Mouse (Mus musculus) c-Kit-positive CD71-positive TER-119-positive erythroid progenitor cells, embryonic 14.5 days (primary cell): Measurements from ENCODE around the gene Ccdc47.
A peak's percentile ranks its signal among the peaks of the same experiment; 100 is the strongest.

ENCODE experiments used
- DNase-seq: peaks from one replicate; pipeline ENCODE4 v3.0.0-alpha.2; 2013; ENCODE audit warnings: low spot score

The Ccdc47 gene

DNA sequence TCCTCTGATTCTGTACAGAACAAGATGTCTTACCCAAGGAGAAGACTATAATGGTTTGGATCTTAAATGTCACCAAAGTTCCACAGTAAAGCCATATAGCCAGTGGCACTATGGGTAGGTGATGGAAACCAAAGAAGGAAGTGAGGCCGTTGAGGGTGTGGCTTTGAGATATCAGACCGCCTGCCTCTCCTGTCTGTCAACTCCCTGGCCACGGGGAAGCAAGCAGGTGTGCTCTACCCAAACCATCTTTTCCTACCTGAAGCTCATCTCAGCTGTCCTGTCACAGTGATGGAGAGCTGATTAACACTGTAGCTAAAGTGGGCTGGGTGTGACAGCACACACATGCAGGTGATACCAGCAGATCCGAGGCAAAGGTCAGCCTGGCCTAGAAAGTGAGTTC lies 17.9 kb downstream of the Ccdc47 start:
- no peak for DNase-seq

DNA sequence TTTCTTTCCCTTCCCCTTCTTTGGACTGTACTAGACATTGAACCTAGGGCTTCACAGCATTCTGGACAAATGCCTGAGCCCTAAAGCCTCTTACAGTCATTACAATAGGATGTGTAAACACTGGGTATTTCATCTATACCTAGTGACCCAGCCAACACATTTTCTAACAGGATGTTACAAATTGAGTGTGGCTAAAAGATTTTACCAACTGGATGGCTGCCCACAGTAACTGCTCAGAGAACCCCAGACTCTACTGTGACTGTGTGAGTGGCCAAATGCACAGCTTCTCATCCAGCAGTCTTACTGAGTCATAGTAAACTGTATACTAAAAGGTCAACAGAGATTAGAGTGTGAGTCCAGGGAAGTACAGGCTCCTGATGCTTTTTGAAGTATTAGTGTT lies 20.8 kb downstream of the Ccdc47 start:
- DNase-seq, result no peak

DNA sequence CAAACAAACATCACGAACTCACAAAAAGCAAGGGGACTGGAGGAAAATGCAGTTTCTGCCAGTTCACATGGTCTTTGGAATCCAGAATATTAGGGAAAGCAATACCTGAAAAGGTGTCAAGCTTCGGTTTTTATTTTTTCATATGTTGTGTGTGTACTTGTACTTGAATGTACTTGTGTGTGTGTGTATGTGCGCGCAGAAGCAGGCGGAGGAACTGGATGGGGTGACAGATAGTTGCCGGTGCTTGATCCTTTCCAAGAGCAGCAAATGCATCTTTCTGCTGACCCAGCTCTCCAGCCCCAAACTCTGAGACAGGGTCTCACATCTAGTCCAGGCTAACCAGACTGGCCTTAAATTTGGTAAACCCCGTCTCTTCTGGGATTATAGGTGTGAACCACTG lies 21.3 kb downstream of the Ccdc47 start:
- DNase-seq, result no peak

DNA sequence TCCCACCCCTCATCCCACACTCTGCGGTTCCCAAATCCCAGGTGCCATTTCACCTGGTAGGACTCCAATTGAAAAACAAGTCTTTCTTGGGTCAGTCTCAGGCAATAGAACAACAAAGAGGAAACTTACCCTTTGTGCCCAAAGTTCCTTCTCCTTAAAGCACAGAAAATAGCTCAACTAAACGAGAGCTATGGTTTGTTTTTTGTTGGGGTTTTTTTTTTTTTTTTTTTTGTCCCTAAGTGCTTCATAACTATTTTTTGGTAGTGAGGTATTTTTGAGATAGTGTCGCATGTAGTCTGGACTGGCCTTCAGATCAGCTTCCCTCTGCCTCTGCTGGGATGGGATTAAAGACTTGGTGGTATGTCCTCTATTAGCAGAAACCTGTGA lies 22.0 kb downstream of the Ccdc47 start:
- DNase-seq, result no peak

DNA sequence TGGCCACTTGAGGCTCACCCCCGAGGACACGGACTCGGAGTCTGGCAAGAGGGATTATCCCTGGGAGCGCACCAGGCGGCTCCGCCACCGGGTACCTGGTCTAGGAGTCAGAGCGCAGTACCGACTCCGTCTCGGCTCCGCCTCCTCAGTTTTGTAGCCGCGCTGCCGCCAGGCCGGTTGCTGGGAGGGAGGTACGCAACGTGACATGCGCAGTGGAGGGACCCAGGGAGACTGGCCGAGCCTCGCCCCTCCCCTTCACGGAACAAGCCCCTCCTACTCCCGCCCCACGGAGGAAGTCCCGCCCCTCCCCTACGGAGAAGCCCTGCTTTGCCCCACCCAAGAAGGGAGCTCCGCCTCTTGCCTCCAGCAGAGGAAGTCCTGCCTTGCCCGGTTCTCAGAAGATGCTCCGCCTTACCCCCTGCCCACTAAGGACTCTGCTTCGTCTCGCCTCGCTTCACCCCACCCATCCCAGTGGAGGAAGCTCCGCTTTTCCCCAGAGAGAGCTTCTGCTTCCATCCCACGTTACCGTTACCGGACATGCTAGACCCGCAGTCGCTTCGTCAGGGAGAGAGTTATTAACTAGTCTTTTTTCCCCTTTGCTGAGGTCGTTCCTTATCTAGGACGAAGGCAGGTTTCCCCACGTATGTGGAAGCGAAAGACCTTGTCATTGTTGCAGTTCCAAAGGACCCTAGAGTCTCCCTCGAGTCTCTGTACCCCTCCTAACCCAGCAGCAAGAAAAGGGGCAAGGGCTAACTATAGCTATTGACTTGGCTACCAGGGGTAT lies 22.6 kb downstream of the Ccdc47 start:
- DNase-seq, result peak; percentile 98

DNA sequence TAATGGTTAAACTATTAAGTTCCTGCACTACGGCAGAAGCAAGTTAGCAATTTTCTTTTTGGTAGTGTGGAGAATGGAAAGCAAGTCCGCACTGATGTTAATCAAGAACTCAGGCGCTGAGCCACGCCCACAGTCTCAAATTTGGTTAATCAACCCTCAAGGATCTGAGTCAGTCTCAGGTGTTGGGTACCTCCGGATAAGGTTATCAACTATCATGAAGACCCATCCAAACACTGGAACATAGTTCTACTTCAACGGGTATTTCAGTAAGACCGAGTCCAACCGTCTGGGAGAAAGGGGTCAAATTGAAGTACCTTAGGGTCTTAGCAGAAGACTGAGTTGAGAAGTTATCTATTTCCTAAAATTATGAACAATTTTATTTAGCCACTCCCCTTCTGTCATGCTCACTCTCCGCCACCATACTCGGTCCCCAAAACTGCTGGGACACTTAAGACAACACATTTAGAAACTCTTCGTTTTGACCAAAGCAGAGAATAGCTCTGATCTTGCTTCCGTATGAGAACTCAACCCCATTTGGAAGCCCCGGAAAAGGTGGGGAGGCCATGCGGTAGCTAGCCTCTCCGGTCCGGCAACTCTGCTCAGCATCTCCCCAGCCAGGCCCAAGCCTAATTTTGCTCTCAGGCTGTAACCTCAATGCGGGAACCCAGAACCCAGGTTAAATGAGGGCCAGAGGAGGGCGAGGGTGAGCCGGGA lies 23.3 kb downstream of the Ccdc47 start:
- no peak for DNase-seq

DNA sequence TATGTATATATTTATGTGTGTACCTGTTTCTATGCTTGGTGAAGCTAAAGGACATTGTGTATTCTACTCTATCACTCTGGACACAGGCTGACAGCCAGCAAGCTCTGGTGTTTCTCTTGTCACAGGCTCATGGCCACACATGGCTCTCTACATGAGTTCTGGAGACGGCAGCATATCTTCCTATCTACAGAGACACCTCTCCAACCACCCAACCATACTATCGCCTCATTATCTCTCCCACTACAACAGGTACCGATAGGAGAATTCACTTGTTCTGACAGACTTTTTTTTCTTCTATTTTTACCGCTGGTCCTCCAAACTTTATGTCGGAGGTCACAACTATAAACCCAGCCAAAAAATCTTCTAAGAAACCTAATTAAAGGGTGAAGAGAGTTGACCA lies 23.9 kb downstream of the Ccdc47 start:
- no peak for DNase-seq

DNA sequence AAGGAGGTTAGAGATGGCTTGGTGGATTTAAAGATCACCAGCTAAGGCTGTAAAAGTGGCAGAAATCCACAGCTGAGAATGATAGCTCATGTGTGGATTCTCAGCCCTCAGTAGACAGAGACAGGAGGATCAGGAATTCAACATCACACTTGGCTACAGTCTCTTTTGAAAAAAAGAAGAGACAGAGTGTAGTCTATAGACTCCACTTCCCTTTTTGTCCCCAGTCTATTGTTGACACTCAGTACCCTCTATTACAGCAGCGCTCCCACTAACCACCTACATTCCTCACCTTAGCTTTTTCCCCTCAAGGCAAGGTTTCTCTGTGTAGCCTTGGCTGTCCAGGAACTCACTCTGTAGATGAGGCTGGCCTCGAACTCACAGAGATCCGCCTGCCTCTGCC lies 24.4 kb downstream of the Ccdc47 start:
- no peak for DNase-seq

DNA sequence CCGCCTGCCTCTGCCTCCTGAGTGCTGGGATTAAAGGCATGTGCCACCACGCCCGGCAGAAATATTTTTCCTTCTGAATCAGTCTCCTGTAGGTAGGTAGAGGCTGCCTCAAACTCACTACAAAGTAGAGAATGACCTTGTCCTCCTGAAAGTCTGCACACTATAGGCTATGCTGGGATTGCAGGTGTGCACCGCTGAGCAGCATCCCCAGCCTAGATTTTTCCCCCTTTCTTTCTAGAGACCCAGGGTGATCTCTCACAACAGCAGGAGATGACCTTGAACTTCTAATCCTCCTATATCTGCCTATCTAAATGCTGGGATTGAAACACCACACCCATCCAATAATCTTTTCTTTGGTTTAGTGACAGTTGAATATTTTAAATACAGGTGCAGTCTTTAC lies 28.8 kb downstream of the Ccdc47 start:
- DNase-seq, result no peak

DNA sequence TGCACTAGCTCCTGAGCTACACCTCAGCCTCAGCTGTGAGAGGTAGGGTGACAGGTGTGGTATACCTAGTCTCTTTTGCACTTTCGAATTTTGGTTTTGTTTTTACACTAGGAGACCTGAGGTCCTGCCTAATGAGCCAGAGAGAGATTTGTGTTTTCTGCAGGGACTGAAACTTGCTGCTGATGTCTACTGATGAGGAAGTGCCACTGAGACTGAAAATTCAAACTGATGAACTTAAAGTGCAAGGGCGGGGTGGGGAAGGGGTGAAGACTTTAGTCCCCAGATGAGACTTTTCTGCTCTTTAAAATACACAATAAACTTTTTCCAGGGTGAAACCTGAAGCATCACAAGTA lies 35.7 kb downstream of the Ccdc47 start:
- DNase-seq, result no peak

DNA sequence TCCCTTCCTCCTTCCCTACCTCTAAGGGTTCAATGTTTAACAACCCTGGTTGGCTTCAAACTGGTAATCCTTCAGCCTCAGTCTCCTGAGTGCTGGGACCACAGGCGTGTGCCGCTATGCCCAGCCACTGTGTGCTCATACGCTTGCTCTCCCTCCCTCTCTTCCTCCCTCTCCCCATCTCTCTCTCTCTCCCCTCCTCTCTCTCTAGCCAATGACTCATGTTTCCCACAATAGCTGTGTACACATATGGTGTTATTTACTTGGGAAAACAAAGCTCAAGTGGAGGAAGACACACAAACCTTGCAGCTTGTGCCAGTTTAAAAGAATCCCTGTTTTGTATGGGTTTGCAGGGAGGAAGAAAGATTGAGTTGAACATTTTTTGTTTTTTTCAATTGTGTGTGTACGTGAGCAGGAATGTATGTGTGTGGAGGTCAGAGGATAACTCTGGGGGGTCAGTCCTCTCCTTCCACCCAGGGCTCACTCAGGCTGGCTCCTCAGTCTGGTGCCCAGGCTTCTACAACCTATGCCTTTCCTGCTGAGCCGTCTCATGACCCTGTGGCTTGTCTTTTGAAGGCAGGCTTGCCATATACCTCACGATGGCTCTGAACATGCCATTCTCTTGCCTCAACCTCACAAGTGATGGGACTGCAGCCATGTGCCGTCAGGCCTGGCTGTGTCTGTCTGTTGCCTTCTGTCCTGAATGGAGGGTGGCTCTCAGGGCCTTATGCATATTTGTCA lies 36.3 kb downstream of the Ccdc47 start:
- DNase-seq, result no peak

DNA sequence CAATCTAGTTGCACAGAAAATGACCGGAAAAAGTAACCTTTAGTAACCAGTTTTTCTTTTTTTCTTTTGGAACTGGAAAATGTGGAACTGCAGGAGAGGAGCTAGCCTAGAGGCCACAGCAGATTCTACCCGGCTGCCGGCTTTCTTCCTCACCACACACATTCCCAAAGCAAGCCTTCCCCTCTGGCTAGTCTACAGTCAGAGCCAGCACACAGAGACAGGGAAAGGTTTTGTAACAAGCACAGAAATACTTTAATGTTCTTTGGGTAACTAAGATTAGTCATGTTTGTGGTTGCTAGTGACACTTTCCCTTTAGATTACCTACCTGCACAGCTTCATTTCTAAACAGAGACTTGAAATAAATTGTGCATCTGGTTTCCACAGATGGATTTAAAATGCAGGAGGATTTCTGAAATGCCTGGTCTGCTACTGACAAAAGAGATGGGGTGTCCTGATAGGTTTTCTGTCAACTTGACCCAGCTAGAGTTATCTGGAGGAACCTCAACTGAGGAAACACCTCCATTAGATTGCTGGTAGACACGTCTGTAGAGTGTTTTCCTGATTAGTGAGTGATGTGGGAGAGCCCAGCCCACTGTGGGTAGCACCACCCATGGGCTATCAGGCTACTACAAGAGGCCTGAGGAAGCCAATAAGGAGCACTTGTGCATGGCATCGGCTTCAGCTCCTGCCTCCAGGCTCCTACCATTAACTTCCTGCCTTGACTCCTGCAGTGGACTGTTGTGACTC lies 37.9 kb downstream of the Ccdc47 start:
- DNase-seq, result peak; percentile 36

DNA sequence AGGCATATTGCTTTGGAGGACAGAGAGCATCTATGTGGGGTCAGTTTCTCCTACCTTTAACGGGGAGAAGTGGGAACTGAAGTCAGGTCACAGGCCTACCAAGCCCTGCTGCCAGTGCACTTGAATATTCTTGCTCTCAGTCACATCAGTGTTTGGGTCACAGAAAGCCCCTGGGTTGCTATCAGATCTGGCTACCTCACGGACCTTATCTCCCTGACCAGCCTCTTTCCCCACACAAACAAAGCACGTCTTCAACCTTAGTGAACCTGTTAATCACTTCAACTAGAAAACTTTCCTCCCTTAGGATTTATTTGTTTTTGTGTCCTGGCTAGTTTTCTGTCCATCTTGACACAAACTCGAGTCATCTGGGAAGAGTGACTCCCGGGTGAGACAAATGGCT lies 39.8 kb downstream of the Ccdc47 start:
- DNase-seq, result no peak

DNA sequence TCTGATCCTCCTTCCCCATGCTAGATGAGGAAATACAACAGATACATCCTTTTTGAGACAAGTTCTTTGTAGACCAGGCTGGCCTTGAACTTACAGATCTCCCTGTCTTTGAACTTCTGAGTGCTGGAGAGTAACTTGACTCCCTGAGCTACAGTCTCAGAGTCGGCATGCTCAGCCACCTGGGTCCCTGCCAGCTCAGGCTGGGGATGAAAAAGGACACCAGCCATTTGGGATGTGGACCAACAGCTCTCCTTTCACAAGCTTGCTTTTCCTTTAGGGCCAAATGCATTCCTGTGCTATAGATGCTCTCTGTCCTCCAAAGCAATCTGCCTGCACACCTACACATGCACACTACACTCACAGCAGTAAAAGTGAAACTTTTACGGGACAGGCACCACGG lies 41.1 kb downstream of the Ccdc47 start:
- no peak for DNase-seq

DNA sequence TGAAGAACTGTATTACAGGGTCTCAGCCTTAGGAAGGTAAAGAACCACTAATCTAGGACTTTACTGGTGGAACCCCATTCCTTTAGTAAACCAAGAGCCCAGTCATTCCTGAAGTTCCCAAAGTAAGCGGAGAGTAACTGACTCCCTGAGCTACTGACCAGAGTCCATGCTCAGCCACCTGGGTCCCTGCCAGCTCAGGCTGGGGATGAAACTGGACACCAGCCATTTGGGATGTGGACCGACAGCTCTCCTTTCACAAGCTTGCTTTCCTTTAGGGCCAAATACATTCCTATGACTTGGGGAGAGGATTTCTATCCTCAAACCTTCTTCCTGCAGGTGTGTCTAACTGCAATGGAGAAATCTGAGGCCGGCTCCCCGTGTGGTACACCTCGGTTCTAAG lies 41.8 kb downstream of the Ccdc47 start:
- no peak for DNase-seq

DNA sequence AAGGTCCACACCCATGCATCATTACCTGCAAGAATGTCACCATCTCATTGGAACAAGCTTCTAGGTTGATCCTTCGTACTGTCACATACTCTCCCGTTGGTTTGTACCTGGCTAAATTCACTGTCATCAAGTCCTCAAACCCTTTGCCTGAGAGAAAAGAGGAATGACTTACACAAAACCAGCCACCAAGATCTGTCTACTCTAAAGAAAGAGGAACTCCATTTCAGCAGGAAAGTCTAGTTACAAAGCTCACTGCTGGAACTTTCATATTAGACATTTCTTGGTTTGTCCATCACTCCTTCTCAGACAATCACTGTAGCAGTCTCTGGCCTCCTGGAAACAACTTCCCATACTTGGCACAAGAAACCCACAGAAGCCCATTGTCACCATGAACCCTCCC lies 42.9 kb downstream of the Ccdc47 start:
- DNase-seq, result no peak

DNA sequence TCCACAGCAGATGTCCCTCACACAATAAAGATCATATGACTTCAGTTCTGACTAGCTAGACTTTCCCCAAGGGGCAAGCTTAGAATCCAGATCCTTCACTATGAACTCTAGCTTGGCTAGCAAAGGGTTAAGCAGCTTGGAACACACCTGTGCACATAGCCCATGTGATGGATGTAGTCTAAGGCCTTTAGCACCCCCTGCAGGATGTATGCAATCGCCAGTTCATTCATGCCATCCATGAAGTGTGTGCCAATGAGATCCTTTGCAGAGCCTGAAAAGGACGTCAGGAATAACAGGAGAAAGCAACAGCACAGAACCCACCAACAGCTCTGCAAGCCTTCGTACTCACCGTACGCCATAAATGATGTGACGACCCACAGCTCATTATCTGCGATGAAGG lies 45.3 kb downstream of the Ccdc47 start:
- DNase-seq, result no peak

DNA sequence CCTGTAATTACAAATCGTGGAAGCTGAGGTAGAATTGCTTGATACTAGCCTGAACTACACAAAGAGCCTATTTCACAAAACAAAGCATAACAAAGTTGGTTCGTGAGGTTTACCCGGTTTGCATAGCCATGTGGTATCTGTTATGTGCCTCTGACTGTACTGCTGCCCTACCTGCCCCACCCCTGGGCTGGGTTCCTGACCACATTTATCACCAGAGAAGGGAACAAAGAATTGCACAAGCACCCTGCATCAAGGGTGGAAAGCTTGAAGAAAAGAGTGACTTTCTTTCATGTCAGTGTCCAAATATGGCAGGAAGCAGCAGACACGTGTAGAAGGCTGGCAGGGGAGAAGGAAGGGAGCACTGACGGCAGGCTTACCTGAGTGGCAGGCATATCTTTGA lies 48.7 kb downstream of the Ccdc47 start:
- DNase-seq, result no peak

DNA sequence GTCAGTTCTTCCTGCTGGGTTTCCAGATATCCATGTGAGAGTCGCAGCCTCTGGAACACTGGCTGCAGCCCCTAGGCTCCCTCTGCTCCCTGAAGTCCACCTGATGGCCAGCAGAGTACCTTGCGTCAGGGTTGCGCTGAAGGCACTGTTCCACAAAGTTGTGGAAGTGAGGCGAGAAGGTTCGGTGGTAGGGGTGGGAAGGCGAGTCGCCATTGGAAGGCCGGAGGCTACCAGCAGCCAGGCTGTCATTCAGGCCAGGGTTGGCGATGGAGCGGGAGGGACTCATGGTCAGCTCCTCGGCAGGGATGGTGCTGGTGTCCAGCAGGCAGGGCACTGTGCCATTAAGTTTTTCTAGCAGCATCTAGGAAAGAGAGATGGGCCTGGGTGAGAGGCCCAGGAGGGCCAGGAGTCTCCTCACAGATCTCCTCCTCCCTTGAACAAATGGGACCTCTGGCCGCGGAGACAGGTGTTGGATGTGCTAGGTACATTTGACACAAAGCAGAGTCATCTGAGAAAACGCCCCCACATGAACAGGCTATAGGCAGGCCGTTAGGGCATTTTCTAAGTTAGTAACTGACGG lies 51.5 kb downstream of the Ccdc47 start:
- DNase-seq, result no peak

DNA sequence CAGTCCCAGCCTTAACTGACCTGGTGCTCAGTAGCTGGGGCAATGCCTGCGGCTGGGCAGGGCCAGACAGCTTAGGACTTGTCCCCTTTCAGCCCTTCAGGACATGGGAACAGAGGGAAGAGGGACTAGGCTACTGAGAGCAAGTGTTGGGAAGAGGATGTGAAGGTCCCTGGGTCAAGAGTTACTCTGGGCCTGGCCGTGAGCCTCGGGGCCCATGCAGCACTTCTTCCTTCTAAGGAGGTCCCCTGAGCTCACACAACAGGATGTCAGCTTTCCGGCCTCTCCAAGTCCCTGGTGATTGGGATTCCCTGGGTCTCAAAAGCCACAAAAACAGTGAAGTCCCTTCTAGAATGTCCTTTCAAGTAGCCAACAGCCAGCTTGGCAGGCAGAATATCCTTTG lies 52.6 kb downstream of the Ccdc47 start:
- DNase-seq, result no peak

DNA sequence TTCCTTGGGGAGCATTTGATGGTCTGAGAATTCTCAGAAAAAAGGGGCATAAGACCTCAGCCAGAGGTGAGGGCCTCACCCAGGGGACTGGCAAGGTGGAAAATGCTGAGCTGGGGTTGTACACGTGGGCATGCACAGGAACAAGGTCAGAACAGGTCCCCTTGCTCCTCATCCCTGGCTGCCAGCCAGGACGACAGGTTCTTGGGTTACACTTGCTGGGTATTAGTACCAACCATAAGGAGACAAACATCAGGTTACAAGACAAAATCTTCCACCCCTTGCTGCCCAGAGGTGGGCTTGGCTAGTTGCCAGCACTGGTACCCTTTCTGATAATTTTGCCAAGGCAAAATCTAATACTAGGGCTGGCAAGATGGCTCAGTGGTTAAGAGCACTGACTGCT lies 53.9 kb downstream of the Ccdc47 start:
- DNase-seq, result no peak
